Mouse (Mus musculus) frontal cortex, postnatal 14 days (tissue): ENCODE measurements around the gene Nol4l.

Source experiments
- DNase-seq, 2 experiments: peaks; one replicate each; pipeline ENCODE4 v3.0.0; 2022; ENCODE audit warnings: low spot score in 2 of 2

The Nol4l gene

GRCm38 (mm10) chr2:153445137-153446016, 84.4 kb downstream of the Nol4l start:
- DNase-seq, result no peak

GRCm38 (mm10) chr2:153444254-153445136, 85.3 kb downstream of the Nol4l start:
- peak in 1 of 2 experiments; percentile 49 for DNase-seq

GRCm38 (mm10) chr2:153443434-153444240, 86.1 kb downstream of the Nol4l start:
- no peak for DNase-seq

GRCm38 (mm10) chr2:153442720-153443119, 87.1 kb downstream of the Nol4l start:
- no peak for DNase-seq

GRCm38 (mm10) chr2:153441228-153441627, 88.5 kb downstream of the Nol4l start:
- DNase-seq, result no peak

GRCm38 (mm10) chr2:153440755-153441154, 89.0 kb downstream of the Nol4l start:
- DNase-seq, result no peak

- no peak for DNase-seq
Observed at GRCm38 (mm10) chr2:153437306-153437659, 92.5 kb downstream of the Nol4l start.

GRCm38 (mm10) chr2:153436641-153437305, 93.0 kb downstream of the Nol4l start:
- DNase-seq, result no peak

- DNase-seq, result no peak
Observed at GRCm38 (mm10) chr2:153434880-153435831, 94.6 kb downstream of the Nol4l start.

- no peak for DNase-seq
Observed at GRCm38 (mm10) chr2:153433859-153434258, 95.9 kb downstream of the Nol4l start.

GRCm38 (mm10) chr2:153432492-153432891, 97.3 kb downstream of the Nol4l start:
- no peak for DNase-seq

- no peak for DNase-seq
Observed at GRCm38 (mm10) chr2:153430571-153430970, 99.2 kb downstream of the Nol4l start.

GRCm38 (mm10) chr2:153428485-153428884, 101.3 kb downstream of the Nol4l start:
- DNase-seq, result no peak

GRCm38 (mm10) chr2:153426931-153427330, 102.8 kb downstream of the Nol4l start:
- no peak for DNase-seq

- DNase-seq, result peak; percentile 41 to 58
Observed at GRCm38 (mm10) chr2:153425998-153426670, 103.6 kb downstream of the Nol4l start.

GRCm38 (mm10) chr2:153425124-153425844, 104.5 kb downstream of the Nol4l start:
- no peak for DNase-seq

- DNase-seq, result no peak
Observed at GRCm38 (mm10) chr2:153424557-153424956, 105.2 kb downstream of the Nol4l start.

- no peak for DNase-seq
Observed at GRCm38 (mm10) chr2:153423113-153423512, 106.7 kb downstream of the Nol4l start.

GRCm38 (mm10) chr2:153422051-153422450, 107.7 kb downstream of the Nol4l start:
- peak in 1 of 2 experiments; percentile 42 for DNase-seq
